Mouse (Mus musculus): ENCODE measurements at regions not wholly inside any gene's neighbourhood (a gene's known extent, or its start where the extent isn't known, plus 50 kb on each side); places are given as distances from the start of the nearest gene placed in this dataset.

DNA sequence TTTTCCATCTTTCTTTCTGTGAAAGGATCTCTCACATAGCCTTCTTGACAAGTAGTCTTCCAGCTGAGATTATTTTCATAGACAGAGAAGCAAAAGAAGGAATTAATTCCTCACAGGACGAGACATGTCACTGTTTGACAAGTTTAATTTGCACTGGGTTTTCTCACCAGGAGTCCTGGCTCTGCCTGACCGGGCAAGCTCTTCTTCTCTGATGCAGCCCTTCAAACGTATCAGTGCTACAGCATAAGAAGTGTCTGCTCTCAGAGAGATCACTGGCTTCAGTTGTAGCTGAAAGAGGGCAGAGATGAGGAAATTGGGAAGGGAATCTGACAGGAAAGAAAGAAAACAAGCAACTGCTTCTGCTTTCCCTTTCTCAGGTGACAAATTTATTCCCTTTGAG, 201.8 kb upstream of the Slc39a10 start:
- DNase-seq (ENCODE audit: low read depth): no peak

DNA sequence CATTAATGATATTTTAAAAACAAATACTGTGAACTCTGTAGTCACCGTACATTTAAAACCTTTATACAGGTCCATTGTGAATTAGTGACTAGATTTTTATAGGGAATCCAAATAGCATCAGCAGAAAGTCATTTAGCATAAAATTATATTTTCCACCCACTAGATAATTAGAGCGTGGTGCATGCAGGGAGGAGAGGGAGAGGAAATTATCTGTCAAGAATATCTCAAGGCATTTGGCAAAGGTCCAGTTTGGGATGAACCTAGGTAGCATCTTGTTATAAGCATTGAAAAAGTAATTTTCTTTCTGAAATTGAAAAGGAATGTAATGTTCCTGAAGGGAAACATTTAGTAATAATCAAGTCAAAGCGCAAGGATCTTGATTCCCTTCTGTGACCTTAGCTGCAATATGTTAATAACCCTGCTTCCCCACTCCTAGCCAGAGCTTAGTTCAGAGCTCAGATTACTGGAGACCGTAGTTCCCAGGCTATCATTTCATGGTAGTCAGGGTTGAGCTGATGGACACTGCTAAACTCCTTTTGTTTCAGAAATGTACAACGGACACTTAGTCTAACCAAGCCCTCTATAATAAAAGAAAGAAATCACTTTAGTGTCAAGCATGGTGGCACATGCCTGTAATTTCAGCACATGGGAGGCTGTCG, 200.8 kb upstream of the Slc39a10 start:
- DNase-seq (ENCODE audit: low read depth): no peak

DNA sequence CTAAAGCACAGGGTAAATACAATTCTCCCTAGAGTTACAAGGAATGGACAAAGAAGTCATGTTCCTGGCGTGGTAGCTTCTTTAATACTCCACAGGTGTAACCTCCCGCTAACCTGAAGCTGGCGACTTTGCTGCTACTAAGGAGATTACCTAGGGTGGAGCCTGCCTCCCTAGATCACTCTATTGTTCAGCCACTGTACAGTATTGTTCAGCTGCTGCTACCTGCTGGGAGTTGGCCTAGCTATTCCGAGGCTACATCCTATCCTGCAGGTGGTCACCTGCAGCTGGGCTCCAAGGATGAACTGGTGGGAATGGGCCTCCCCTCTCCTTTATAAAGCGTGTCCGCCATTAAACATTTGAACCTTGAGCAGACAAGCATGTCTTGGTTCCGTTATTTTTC, 183.8 kb upstream of the Slc39a10 start:
- DNase-seq (ENCODE audit: low read depth): no peak

DNA sequence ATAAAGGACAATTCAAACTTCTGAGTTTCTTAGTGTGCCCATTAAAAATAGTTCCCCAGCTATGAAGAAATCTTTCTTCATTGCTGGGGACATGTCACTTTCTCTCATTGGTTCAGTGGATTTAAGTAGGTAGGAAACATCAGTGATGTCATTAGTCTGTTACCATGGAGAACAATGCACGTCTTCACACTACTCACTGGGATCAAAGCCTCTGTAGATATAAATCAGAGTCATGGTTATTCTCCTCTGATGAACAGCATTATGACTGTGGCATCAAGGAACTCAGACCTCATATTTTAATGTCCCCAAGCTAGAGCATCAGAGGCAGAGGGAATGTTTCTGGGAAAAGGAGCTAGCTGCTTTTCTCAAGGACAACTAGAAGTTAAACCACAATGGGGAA, 165.5 kb upstream of the Slc39a10 start:
- DNase-seq (ENCODE audit: low read depth): no peak

DNA sequence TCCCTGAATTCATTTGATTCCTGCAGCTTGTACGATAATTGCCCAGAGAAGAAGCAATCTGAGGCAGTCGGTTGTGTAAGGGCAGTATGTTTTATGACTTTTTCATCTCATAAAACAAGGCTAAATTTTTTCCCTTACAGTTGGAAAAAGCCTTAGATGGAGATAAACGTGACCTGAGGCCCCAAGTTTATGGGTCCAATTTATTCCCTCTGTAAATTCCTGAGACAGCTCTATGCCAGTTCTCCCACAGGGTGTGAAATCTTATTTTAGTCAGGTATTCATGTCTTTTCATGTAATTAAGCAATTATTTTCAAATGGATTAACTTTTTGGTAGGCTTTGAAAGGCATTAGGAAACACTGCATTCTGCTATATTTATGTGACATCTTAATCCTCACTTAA, 164.7 kb upstream of the Slc39a10 start:
- no peak for DNase-seq (ENCODE audit: low read depth)

DNA sequence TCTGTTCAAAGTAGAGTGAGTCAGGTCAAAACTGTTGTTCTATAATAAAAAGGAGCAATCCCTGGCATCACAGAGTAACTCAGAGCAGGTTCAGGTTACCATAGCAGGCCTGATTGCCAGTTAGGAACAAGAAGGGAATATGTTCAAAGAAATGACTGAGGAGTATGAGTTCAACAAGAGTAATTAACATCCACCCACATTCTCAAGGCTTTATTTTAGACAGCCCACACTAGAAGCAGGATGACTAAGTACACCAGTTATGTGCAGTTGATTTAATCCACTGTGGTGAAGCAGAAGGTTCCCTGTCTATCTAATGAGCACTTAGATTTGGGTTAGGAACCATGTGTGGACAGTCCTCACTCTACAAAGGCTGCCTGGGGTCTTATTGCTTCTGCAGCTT, 158.5 kb upstream of the Slc39a10 start:
- no peak for DNase-seq (ENCODE audit: low read depth)

DNA sequence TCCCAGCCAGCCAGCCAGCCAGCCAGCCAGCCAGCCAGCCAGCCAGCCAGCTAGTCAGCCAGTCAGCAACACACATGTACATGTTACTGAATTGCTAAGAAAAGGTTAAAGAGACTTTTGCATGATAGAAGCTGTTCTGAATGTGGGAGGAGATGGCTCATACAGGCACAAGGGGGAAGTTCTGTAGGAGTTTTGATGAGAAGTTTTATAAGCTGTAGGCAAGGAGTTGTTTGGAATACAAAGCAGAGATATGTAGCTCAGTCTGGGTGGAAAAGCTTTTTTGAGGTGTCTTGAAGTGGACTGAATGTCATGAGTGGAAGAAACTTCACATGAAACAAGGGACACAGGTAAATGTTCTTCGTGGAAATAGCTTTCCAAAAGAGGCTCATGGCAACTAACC, 157.8 kb upstream of the Slc39a10 start:
- no peak for DNase-seq (ENCODE audit: low read depth)

DNA sequence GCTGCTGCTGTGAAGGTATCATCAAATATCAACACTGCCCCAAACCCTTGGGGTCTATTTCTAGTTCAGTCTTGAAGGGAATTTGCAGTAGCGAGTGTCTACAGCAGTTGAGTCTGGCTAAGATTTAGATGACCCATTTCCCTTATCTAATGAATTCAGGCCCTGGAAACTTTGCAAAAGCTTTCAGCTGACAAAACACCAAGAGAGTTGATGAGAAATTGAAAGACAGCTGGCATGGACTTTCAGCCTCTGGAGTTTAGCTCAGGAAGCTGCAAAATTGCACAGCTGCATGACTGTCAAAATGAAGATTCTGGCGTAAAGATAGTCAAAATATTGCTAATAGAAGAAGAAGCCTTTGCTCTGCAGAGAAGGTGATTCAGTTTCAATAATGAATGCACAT, 144.9 kb upstream of the Slc39a10 start:
- no peak for DNase-seq (ENCODE audit: low read depth)

DNA sequence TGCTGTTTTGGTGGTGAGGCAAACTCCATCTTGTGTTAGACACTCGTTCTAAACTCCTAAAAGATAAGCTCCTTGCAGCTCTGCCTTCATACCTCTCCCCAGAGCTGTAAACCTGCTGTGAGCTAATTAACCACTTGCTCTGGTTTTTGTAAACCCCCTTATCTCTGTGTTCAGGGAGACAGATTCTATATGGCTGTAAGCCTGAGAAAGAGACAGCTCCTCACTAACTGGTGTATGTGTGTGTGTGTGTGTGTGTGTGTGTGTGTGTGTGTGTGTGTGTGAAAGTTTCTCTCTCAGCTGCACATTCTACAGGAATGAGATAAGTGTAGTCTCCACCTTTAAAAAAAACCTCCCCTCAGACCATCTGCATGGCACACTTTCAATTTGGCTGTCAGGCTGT, 126.7 kb upstream of the Slc39a10 start:
- DNase-seq (ENCODE audit: low read depth): no peak

DNA sequence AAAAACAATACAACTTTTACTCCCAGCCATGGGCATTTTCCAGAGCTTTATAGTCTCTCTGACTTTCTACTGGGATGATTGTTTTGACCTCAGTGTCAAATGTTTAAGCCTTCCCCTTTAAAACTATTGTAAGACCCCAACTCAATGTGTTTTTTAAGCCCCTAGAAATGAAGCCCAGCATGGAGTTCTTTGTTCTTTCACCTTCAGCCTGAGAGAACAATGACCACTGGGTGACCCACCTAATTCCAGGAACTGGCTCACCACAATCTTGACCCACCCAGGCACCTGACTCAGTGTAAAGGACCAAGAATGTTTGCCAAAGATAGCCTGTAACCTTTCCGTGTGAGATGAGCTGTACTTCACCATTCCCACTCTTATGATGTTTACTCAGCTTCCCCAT, 121.9 kb upstream of the Slc39a10 start:
- DNase-seq (ENCODE audit: low read depth): no peak

DNA sequence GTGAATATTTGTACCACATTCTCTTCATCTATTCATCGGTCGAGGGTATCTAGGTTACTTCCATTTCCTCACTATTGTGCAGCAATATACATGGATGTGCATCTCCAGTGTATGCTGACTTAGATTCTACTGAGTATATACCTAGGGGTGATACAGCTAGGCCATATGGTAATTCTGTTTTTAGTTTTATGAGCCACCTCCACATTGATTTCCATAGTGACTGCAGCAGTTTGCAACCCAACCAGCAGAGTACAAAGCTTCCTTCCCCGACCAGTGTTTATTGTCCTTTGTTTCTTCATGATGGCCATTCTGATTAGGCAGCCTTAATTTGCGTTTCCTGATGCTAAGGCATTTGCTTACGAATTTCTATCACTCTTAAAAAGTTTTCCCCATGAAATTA, 111.1 kb upstream of the Slc39a10 start:
- DNase-seq (ENCODE audit: low read depth): no peak

DNA sequence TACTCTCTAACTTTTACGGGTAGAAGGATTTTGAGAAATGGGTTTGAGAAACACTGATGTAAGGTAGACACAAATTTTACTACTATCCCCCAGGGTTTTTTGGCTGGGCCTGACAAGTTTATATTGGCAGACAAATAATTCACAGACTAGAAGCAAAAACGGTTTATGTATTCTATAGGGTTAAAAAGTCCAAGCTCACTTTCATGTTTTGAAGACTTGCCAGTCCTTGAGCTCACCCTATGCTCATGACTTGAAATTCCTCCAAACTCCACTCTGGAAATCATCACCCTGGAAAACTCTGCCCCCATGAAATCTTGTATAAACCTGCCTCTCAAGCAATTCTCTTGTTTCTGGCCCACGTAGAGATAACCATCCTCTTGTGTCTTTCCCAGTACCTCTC, 106.7 kb upstream of the Slc39a10 start:
- DNase-seq (ENCODE audit: low read depth): no peak

DNA sequence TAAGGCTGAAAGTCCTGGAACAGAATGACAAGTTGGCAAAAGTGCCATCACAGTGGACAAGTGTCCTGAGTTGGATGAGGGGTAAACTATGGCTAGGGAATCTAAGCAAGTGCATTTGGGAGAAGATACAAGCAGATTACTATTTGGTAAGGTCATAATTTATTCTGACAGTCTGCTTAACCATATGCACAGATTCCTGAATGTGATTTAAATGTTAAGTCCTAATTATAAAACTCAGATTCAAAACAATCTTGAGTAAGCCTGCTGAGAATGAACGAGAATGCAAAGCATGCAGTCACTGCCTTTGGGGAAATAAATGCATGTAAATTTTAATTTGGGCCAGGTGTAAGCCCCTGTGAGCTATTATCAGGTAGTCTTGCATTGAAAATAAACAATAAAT, 93.3 kb upstream of the Slc39a10 start:
- no peak for DNase-seq (ENCODE audit: low read depth)

DNA sequence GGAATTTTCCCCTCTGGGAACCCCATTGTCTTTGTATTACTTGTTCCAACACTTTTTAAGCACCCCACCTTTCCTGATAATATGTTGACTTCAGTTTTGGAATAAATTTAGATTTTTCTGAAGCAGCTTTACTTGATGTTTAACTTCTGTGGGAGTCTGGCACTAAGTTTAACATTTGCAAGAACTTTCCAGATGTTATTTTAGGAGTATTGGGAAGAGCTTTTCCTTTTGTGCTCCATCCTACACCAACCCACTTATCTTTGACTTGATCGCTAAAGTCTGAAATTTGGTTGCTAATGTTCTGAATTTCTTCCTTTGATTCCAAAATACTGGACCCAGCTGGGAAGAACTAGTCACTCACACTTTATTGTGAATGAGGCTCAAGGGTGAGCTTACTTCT, 90.4 kb upstream of the Slc39a10 start:
- no peak for DNase-seq (ENCODE audit: low read depth)

DNA sequence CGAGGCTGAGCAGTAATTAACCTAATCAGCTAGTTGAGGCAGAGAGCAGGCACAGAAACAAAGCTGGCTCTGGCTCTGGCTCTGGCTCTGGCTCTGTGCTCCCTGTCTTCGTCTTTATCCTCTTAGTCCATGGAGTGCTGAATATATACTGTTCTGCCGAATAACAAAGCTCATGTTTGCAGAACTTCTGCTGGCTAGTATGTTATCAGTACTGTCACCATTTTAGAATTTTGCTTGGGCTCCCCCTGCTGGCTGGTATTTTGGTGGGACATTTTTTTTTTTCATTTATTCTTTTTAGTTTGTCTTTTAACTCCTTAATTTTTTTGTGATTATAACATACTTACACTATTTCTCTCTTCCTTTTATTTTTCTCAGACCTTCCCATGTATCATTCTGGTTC, 77.8 kb upstream of the Slc39a10 start:
- peak; percentile 77 for DNase-seq (ENCODE audit: low read depth)

DNA sequence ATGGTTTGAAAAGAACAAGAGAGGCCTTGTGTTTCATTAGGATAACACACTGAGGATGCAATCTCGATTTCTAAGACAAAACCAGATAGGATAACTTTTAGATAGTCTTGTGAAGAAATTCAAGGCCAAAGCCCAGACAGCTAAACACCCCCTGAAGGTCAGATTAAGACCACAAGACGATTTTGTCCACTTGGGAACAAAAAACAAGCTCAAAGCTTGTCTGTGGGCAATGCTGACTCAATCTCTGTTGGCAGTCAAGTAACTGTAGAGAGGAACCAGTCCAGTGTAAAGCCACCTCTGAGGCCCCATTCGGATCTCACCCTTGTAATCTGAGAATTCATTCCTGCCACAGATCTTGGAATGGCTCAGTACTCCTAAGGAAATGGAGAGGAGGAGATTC, 75.7 kb upstream of the Slc39a10 start:
- no peak for DNase-seq (ENCODE audit: low read depth)

DNA sequence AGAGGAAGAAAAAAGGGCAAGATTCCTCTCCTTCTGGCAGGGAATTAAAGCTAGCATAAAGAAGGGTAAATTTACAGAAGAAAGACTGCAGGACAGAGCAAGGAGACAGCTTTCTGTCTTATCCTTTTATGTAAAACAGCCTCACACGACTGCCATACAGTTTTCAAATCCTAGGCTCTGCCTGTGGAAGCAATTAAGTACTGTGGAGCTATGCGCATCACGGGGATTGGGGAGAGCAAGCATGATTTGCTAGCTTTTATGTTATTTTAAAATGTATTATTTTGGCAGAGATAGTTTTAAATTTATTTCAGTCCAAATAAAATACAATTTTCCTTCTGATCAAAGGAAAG, 74.2 kb upstream of the Slc39a10 start:
- no peak for DNase-seq (ENCODE audit: low read depth)

DNA sequence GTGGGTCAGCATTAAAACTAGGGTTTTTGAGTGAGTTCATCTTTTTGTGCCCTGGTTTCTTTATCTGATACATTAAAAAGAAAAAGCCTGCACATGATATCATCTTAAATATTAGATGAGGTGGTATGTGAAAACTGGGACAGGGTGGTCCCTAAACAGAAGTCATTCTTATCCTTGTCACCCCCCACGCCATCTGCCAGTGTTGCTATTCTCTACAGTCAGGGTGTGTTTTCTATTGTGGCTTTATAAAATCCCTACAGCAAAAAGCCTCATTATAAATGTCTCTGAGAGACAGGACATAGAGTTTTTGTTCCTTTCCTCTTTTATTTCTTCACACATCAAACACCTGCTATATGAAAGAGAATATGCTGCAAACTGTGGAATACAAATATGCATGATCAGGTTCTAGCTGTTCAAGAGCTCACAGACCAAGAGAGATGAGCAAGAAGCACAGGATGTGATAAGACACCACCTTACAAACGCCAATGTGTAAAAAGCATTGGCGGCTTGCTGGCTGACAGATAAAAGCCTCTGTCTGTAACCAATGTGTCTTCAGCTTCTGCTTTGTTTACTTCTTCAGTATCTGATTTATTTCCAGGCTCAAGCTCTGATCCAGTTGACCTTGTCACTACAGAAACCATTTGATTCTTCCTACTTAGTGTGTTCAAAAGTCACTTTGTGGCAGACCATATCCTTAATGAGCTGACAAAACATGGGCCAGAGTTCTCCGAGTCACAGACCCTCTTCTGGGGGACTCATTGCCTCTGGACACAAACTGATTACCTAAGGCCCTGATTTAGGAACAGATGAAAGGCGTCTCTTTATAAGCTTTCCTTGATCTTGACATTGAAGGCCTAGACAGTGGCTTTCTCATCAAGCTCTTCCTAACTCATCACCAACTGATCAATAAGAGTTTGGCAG, 73.6 kb upstream of the Slc39a10 start:
- DNase-seq (ENCODE audit: low read depth): no peak

DNA sequence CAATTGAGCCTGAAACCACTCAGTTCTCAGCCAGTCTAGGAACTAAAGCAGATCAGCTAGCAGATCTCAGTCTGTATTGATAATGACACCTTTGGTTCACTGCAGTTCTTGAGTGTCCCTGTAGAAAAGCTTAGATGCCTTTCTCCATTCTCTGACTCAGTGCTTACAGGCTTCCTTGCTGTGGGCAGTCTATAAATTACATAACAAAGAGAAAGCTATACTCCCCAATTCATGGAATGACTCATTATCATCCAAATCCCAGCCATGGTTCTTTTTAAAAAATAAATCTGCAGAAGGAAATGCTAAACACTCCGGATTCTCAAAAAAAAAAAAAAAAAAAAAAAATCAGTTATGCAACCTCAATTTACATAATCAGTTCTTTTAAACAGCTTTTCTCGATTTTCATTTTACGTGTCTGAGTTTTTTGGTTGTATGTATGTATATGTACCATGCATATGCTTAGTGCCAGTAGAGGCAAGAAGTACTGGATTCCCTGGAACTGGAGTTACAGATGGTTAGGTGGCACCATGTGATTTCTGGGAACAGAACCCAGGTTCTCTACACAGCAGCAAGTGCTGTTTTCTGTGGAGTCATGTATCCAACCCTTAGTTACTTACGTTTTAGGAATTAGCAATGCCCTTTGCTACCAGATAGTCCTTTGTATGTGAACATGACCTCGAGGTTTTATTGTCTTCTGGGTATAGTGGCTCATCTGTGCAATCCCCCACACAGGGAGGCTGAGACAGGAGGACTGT, 71.5 kb upstream of the Slc39a10 start:
- peak; percentile 10 for DNase-seq (ENCODE audit: low read depth)
